Comparison of ENCODE assay signal across 10 mouse cellular contexts in genomic region chr1:34511027-34511426, GRCm38 (mm10). TPM values are rescaled to one million over a fixed set of nuclear protein-coding genes. Genes with fewer than 3 reads are reported as not detected.
DNase-seq lines count a peak whose midpoint lies in the region; ATAC-seq and TF ChIP-seq lines count a peak whose summit lies in the region.
"Had no signal": no experiment of that assay in that cellular context is flagged by ENCODE, and none has a peak within 500 bp of the region (broad histone marks: within the 10 kb centered on the region; RNA-seq: fewer than 3 reads in every experiment).

No protein-coding gene starts in this region.

- H3K36me3 ChIP-seq in intestine, embryonic 14.5 days (ENCODE audit: control insufficient read depth, insufficient read depth, low read length): no peaks in the 10 kb centered on the region
- no peaks in the 10 kb centered on the region for H3K36me3 ChIP-seq in intestine, embryonic 15.5 days
- H3K36me3 ChIP-seq in hindbrain, embryonic 13.5 days: no peaks in the 10 kb centered on the region
- no peaks in the 10 kb centered on the region for H3K36me3 ChIP-seq in limb, embryonic 10.5 days
- no peaks in the 10 kb centered on the region for H3K36me3 ChIP-seq in midbrain, postnatal 0 days (ENCODE audit: insufficient read depth, low read length)
- H3K36me3 ChIP-seq in stomach, postnatal 0 days (ENCODE audit: control insufficient read depth, insufficient read depth, low read length): no peaks in the 10 kb centered on the region

- no peaks in the 10 kb centered on the region for H3K4me1 ChIP-seq in intestine, embryonic 14.5 days (replicated peaks; ENCODE audit: control insufficient read depth, insufficient read depth, low read length)
- H3K4me1 ChIP-seq in intestine, embryonic 15.5 days (replicated peaks): no peaks in the 10 kb centered on the region
- peaks cover 3% of the 10 kb centered on the region for H3K4me1 ChIP-seq in bone marrow macrophage, adult 2 months (ENCODE audit: control insufficient read depth, insufficient read depth, low read length)
- H3K4me1 ChIP-seq in hindbrain, embryonic 13.5 days (replicated peaks): peaks cover 4% of the 10 kb centered on the region; the same call in 1 of the 2 replicates
- H3K4me1 ChIP-seq in limb, embryonic 10.5 days: peaks cover 14% of the 10 kb centered on the region
- no peaks in the 10 kb centered on the region for H3K4me1 ChIP-seq in midbrain, postnatal 0 days (ENCODE audit: insufficient read depth, low read length)
- H3K4me1 ChIP-seq in stomach, postnatal 0 days (replicated peaks; ENCODE audit: control insufficient read depth, insufficient read depth): no peaks in the 10 kb centered on the region

- H3K4me3 ChIP-seq in intestine, embryonic 14.5 days (ENCODE audit: low read depth, low read length): no peak overlapping the region
- no peak overlapping the region for H3K4me3 ChIP-seq in intestine, embryonic 15.5 days (replicated peaks)
- H3K4me3 ChIP-seq in bone marrow macrophage, adult 2 months (ENCODE audit: insufficient read depth, low read length): no peak overlapping the region
- no peak overlapping the region for H3K4me3 ChIP-seq in hindbrain, embryonic 13.5 days
- H3K4me3 ChIP-seq in limb, embryonic 10.5 days: no peak overlapping the region
- H3K4me3 ChIP-seq in midbrain, postnatal 0 days (ENCODE audit: low read depth, low read length): no peak overlapping the region
- no peak overlapping the region for H3K4me3 ChIP-seq in stomach, postnatal 0 days (ENCODE audit: low read depth, low read length)

- no peaks in the 10 kb centered on the region for H3K9me3 ChIP-seq in intestine, embryonic 14.5 days (ENCODE audit: control insufficient read depth, low read length)
- no peaks in the 10 kb centered on the region for H3K9me3 ChIP-seq in intestine, embryonic 15.5 days
- 0 out of 2 replicates have a peak, but pooled peaks cover 6% of the 10 kb centered on the region for H3K9me3 ChIP-seq in hindbrain, embryonic 13.5 days
- no peaks in the 10 kb centered on the region for H3K9me3 ChIP-seq in limb, embryonic 10.5 days (replicated peaks)
- no peaks in the 10 kb centered on the region for H3K9me3 ChIP-seq in midbrain, postnatal 0 days (ENCODE audit: low read length)
- H3K9me3 ChIP-seq in stomach, postnatal 0 days (ENCODE audit: control insufficient read depth, low read length): no peaks in the 10 kb centered on the region

- TF ChIP-seq CTCF in bone marrow macrophage, adult 2 months (IDR thresholded peaks at IDR 0.05; ENCODE audit: low read depth, low read length): peak; percentile 93
- TF ChIP-seq CTCF in midbrain, postnatal 0 days (IDR thresholded peaks at IDR 0.05): peak; percentile 73
- TF ChIP-seq CTCF in stomach, postnatal 0 days (IDR thresholded peaks at IDR 0.05; ENCODE audit: low read depth): peak; percentile 70

- TF ChIP-seq POLR2A in bone marrow macrophage, adult 2 months (IDR thresholded peaks at IDR 0.05; ENCODE audit: borderline replicate concordance, low read depth, low read length): no peak

- no peaks in the 10 kb centered on the region for H3K27me3 ChIP-seq in intestine, embryonic 14.5 days (replicated peaks; ENCODE audit: control insufficient read depth, insufficient read depth, low read length)
- no peaks in the 10 kb centered on the region for H3K27me3 ChIP-seq in intestine, embryonic 15.5 days (replicated peaks)
- H3K27me3 ChIP-seq in hindbrain, embryonic 13.5 days: no peaks in the 10 kb centered on the region
- H3K27me3 ChIP-seq in limb, embryonic 10.5 days (ENCODE audit: low read depth, poor library complexity, severe bottlenecking): no peaks in the 10 kb centered on the region
- no peaks in the 10 kb centered on the region for H3K27me3 ChIP-seq in midbrain, postnatal 0 days (ENCODE audit: insufficient read depth, low read length)
- no peaks in the 10 kb centered on the region for H3K27me3 ChIP-seq in stomach, postnatal 0 days (ENCODE audit: control insufficient read depth, insufficient read depth, low read length)

- DNase-seq in intestine, embryonic 14.5 days (ENCODE audit: low spot score): peak; percentile 64
- DNase-seq in limb, embryonic 10.5 days (ENCODE audit: low spot score): peak; percentile 71
- DNase-seq in midbrain, postnatal 0 days (ENCODE audit: low spot score): peak; percentile 51
- DNase-seq in stomach, postnatal 0 days (ENCODE audit: low spot score): peak; percentile 23

- 12% methylated on average over 3 of the region's 3 CpGs for WGBS in intestine, embryonic 14.5 days
- WGBS in intestine, embryonic 15.5 days: 7% methylated on average over 3 of the region's 3 CpGs
- WGBS in hindbrain, embryonic 13.5 days: 10% methylated on average over 3 of the region's 3 CpGs
- WGBS in limb, embryonic 10.5 days: 6% methylated on average over 3 of the region's 3 CpGs
- WGBS in midbrain, postnatal 0 days: 3% methylated on average over 3 of the region's 3 CpGs
- 12% methylated on average over 3 of the region's 3 CpGs for WGBS in stomach, postnatal 0 days

- no peak for ATAC-seq in intestine, embryonic 14.5 days (replicated peaks; ENCODE audit: low FRiP score, low TSS enrichment, low read depth)
- ATAC-seq in intestine, embryonic 15.5 days: no peak
- ATAC-seq in erythroid progenitor cell, adult 5-6 weeks (replicated peaks; ENCODE audit: low FRiP score, poor library complexity, severe bottlenecking): 0 out of 2 replicates have a peak, but pooled peaks have one; percentile 46
- peak; percentile 24; the same call in 1 of the 2 replicates for ATAC-seq in hindbrain, embryonic 13.5 days (ENCODE audit: low FRiP score)
- ATAC-seq in midbrain, postnatal 0 days (ENCODE audit: low FRiP score): no peak
- ATAC-seq in stomach, postnatal 0 days (ENCODE audit: low FRiP score, low TSS enrichment): peak; percentile 57; the same call in 1 of the 2 replicates

- no peak for TF ChIP-seq EP300 in stomach, postnatal 0 days (optimal IDR thresholded peaks at IDR 0.05)

- no peak overlapping the region for H3K4me2 ChIP-seq in intestine, embryonic 14.5 days (ENCODE audit: low read length)
- H3K4me2 ChIP-seq in intestine, embryonic 15.5 days (replicated peaks): no peak overlapping the region
- H3K4me2 ChIP-seq in hindbrain, embryonic 13.5 days: no peak overlapping the region
- no peak overlapping the region for H3K4me2 ChIP-seq in midbrain, postnatal 0 days (ENCODE audit: low read depth, low read length, poor library complexity, severe bottlenecking)
- H3K4me2 ChIP-seq in stomach, postnatal 0 days (replicated peaks; ENCODE audit: low read depth): no peak overlapping the region

- no peak overlapping the region for H3K9ac ChIP-seq in intestine, embryonic 14.5 days (ENCODE audit: low read length)
- H3K9ac ChIP-seq in intestine, embryonic 15.5 days: no peak overlapping the region
- no peak overlapping the region for H3K9ac ChIP-seq in hindbrain, embryonic 13.5 days
- no peak overlapping the region for H3K9ac ChIP-seq in midbrain, postnatal 0 days (replicated peaks; ENCODE audit: low read length, poor library complexity, severe bottlenecking)
- no peak overlapping the region for H3K9ac ChIP-seq in stomach, postnatal 0 days (ENCODE audit: low read length)

- no peak overlapping the region for H3K27ac ChIP-seq in intestine, embryonic 14.5 days (ENCODE audit: low read depth)
- H3K27ac ChIP-seq in intestine, embryonic 15.5 days: no peak overlapping the region
- no peak overlapping the region for H3K27ac ChIP-seq in bone marrow macrophage, adult 2 months (ENCODE audit: insufficient read depth, low read depth, low read length)
- H3K27ac ChIP-seq in hindbrain, embryonic 13.5 days: no peak overlapping the region
- H3K27ac ChIP-seq in limb, embryonic 10.5 days: no peak overlapping the region
- H3K27ac ChIP-seq in midbrain, postnatal 0 days (ENCODE audit: low read depth, low read length): no peak overlapping the region
- H3K27ac ChIP-seq in stomach, postnatal 0 days (replicated peaks): no peak overlapping the region
- H3K27ac ChIP-seq: macrophage had no signal

RNA-seq across cellular contexts. Expression of gene Prss39, which starts 12.8 kb away (rescaled TPM):
- polyA plus RNA-seq in intestine, embryonic 14.5 days (2014; fragmentation: Nextera tagmentation; extraction: Ambion mirVana): not detected in 2 replicates
- not detected in 2 replicates for polyA plus RNA-seq in intestine, embryonic 15.5 days (2015; fragmentation: Nextera tagmentation; extraction: Ambion mirVana)
- not detected in 2 replicates for polyA plus RNA-seq in bone marrow macrophage, adult 2 months (2012; ENCODE audit: insufficient read depth, insufficient read length, missing spikeins)
- total RNA-seq in erythroid progenitor cell, adult 5-6 weeks (2015; ENCODE audit: low replicate concordance): not detected in 2 replicates
- not detected in 2 replicates for total RNA-seq in erythroid progenitor cell, adult 5-6 weeks (2017; ENCODE audit: low replicate concordance)
- not detected in 2 replicates for polyA plus RNA-seq in hindbrain, embryonic 13.5 days (2015; fragmentation: Nextera tagmentation; extraction: Ambion mirVana)
- not detected in 2 replicates for polyA plus RNA-seq in limb, embryonic 10.5 days (2016; fragmentation: Nextera tagmentation; extraction: Ambion mirVana)
- not detected in 2 replicates for total RNA-seq in midbrain, postnatal 0 days (2014; rRNA removed)
- polyA plus RNA-seq in midbrain, postnatal 0 days (2015; fragmentation: Nextera tagmentation; extraction: Ambion mirVana): not detected in 2 replicates
- polyA plus RNA-seq in stomach, postnatal 0 days (2015; fragmentation: Nextera tagmentation; extraction: Ambion mirVana): not detected in 2 replicates
- total RNA-seq: adrenal gland, postnatal 4 days had no signal
- polyA plus RNA-seq: macrophage had no signal

RNA-seq across cellular contexts. Expression of gene Cfc1, which starts 24.4 kb away (rescaled TPM):
- polyA plus RNA-seq in intestine, embryonic 14.5 days (2014; fragmentation: Nextera tagmentation; extraction: Ambion mirVana): 0.23 TPM in 2 replicates
- polyA plus RNA-seq in intestine, embryonic 15.5 days (2015; fragmentation: Nextera tagmentation; extraction: Ambion mirVana): not detected in 2 replicates
- not detected in 2 replicates for polyA plus RNA-seq in bone marrow macrophage, adult 2 months (2012; ENCODE audit: insufficient read depth, insufficient read length, missing spikeins)
- total RNA-seq in erythroid progenitor cell, adult 5-6 weeks (2015; ENCODE audit: low replicate concordance): not detected in 2 replicates
- total RNA-seq in erythroid progenitor cell, adult 5-6 weeks (2017; ENCODE audit: low replicate concordance): not detected in 2 replicates
- polyA plus RNA-seq in hindbrain, embryonic 13.5 days (2015; fragmentation: Nextera tagmentation; extraction: Ambion mirVana): not detected in 2 replicates
- not detected in 2 replicates for polyA plus RNA-seq in limb, embryonic 10.5 days (2016; fragmentation: Nextera tagmentation; extraction: Ambion mirVana)
- total RNA-seq in midbrain, postnatal 0 days (2014; rRNA removed): not detected in 2 replicates
- 0.44 and 1.2 TPM in 2 replicates for polyA plus RNA-seq in midbrain, postnatal 0 days (2015; fragmentation: Nextera tagmentation; extraction: Ambion mirVana)
- polyA plus RNA-seq in stomach, postnatal 0 days (2015; fragmentation: Nextera tagmentation; extraction: Ambion mirVana): 1.6 and 1.9 TPM in 2 replicates
- total RNA-seq: adrenal gland, postnatal 4 days had no signal
- polyA plus RNA-seq: macrophage had no signal

RNA-seq across cellular contexts. Expression of gene Prss40, which starts 49.7 kb away (rescaled TPM):
- polyA plus RNA-seq in intestine, embryonic 14.5 days (2014; fragmentation: Nextera tagmentation; extraction: Ambion mirVana): not detected in 2 replicates
- not detected in 2 replicates for polyA plus RNA-seq in intestine, embryonic 15.5 days (2015; fragmentation: Nextera tagmentation; extraction: Ambion mirVana)
- not detected in 2 replicates for polyA plus RNA-seq in bone marrow macrophage, adult 2 months (2012; ENCODE audit: insufficient read depth, insufficient read length, missing spikeins)
- not detected in 2 replicates for total RNA-seq in erythroid progenitor cell, adult 5-6 weeks (2015; ENCODE audit: low replicate concordance)
- total RNA-seq in erythroid progenitor cell, adult 5-6 weeks (2017; ENCODE audit: low replicate concordance): not detected in 2 replicates
- polyA plus RNA-seq in hindbrain, embryonic 13.5 days (2015; fragmentation: Nextera tagmentation; extraction: Ambion mirVana): 0.17 TPM in 1 of 2 replicates, not detected in the other
- not detected in 2 replicates for polyA plus RNA-seq in limb, embryonic 10.5 days (2016; fragmentation: Nextera tagmentation; extraction: Ambion mirVana)
- not detected in 2 replicates for total RNA-seq in midbrain, postnatal 0 days (2014; rRNA removed)
- polyA plus RNA-seq in midbrain, postnatal 0 days (2015; fragmentation: Nextera tagmentation; extraction: Ambion mirVana): 0.18 and 0.19 TPM in 2 replicates
- polyA plus RNA-seq in stomach, postnatal 0 days (2015; fragmentation: Nextera tagmentation; extraction: Ambion mirVana): 0.11 TPM in 1 of 2 replicates, not detected in the other
- total RNA-seq: adrenal gland, postnatal 4 days had no signal
- polyA plus RNA-seq: macrophage had no signal

RNA-seq across cellular contexts. Expression of gene Ptpn18, which starts 51.5 kb away (rescaled TPM):
- polyA plus RNA-seq in intestine, embryonic 14.5 days (2014; fragmentation: Nextera tagmentation; extraction: Ambion mirVana): 19.3 and 22.1 TPM in 2 replicates
- 22.9 and 28.5 TPM in 2 replicates for polyA plus RNA-seq in intestine, embryonic 15.5 days (2015; fragmentation: Nextera tagmentation; extraction: Ambion mirVana)
- 145 and 150 TPM in 2 replicates for polyA plus RNA-seq in bone marrow macrophage, adult 2 months (2012; ENCODE audit: insufficient read depth, insufficient read length, missing spikeins)
- 9.2 and 11.9 TPM in 2 replicates for total RNA-seq in erythroid progenitor cell, adult 5-6 weeks (2015; ENCODE audit: low replicate concordance)
- total RNA-seq in erythroid progenitor cell, adult 5-6 weeks (2017; ENCODE audit: low replicate concordance): 39.5 and 42.1 TPM in 2 replicates
- polyA plus RNA-seq in hindbrain, embryonic 13.5 days (2015; fragmentation: Nextera tagmentation; extraction: Ambion mirVana): 7.4 and 8.2 TPM in 2 replicates
- polyA plus RNA-seq in limb, embryonic 10.5 days (2016; fragmentation: Nextera tagmentation; extraction: Ambion mirVana): 6.7 and 7.8 TPM in 2 replicates
- total RNA-seq in midbrain, postnatal 0 days (2014; rRNA removed): 5.6 TPM in 1 of 2 replicates, not detected in the other
- 4.7 and 5.1 TPM in 2 replicates for polyA plus RNA-seq in midbrain, postnatal 0 days (2015; fragmentation: Nextera tagmentation; extraction: Ambion mirVana)
- polyA plus RNA-seq in stomach, postnatal 0 days (2015; fragmentation: Nextera tagmentation; extraction: Ambion mirVana): 26.9 and 29.4 TPM in 2 replicates

Comparison
In these comparisons a context has a peak if more than half of its experiments do, and no peak if none do; other contexts are left out.
1. ATAC-seq: peak in erythroid progenitor cell, adult 5-6 weeks (single experiment), hindbrain, embryonic 13.5 days (single experiment) and stomach, postnatal 0 days (single experiment); none in intestine, embryonic 14.5 days (single experiment), intestine, embryonic 15.5 days (single experiment) and midbrain, postnatal 0 days (single experiment).
2. Peak in every context shown above with its lines, with median percentiles within 50 percentile points of each other: DNase-seq and CTCF ChIP-seq.